Mouse (Mus musculus) monocyte, adult 2 months (primary cell): ENCODE measurements around the gene Etl4.

ENCODE experiments used
- DNase-seq, 2 experiments: peaks; one replicate each; pipeline ENCODE4 v3.0.0; 2022; ENCODE audit warnings: low spot score in 2 of 2, low read depth in 1 of 2

Gene Etl4

GRCm38 (mm10) chr2:19909171-19909899, at the start of gene Etl4:
Gene Etl4, plus strand, starts transcription at chr2:19909780.
- DNase-seq, result no peak

DNA sequence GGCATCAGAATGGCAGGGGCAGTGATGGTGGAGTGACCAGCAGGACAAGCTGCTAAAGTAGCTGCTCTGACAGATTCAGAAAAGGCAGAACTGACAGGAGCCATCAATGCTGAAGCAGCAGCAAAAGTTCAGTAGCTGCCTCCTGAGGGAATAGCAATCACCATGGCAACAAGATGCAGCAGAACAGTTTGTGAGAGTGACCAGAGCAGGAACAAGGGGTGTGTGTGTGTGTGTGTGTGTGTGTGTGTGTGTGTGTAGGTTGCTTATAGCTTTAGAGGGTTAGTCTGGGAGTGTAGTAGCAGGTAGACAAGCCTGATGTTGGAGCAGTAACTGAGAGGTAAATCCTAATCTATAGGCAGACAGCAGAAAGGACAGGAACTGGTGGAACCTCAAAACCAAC, 40.4 kb upstream of the Etl4 start:
- DNase-seq, result no peak

GRCm38 (mm10) chr2:19871881-19872280, 37.7 kb upstream of the Etl4 start:
- DNase-seq, result no peak

- DNase-seq, result no peak
Measured at GRCm38 (mm10) chr2:19890875-19891274, 18.7 kb upstream of the Etl4 start.

- no peak for DNase-seq
Measured at GRCm38 (mm10) chr2:19909900-19910780, 560 bp downstream of the Etl4 start.

- DNase-seq, result no peak
Measured at GRCm38 (mm10) chr2:19910781-19911175, 1.2 kb downstream of the Etl4 start.

DNA sequence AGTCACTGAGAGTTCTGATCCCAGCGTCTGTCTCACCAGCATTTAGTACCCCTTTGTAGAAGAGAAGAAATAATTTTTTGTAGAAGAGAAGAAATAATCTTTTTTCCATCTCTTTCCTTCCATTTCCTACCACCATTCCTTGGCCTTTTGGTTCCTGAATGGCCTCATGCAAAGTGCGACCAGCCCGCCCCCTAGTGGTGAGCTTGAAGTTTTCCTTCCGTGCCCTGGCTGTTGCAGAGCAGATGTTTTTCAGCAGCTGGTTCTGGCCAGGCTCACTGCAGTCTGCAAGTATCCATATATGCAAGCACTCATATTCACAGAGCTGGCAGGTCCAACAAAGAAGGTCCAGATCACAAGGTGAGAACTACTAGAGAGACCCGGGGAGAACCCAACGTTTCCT, 9.6 kb downstream of the Etl4 start:
- DNase-seq, result no peak

- no peak for DNase-seq
Measured at GRCm38 (mm10) chr2:19930009-19930408, 20.4 kb downstream of the Etl4 start.

GRCm38 (mm10) chr2:19933836-19934235, 24.3 kb downstream of the Etl4 start:
- DNase-seq, result no peak

DNA sequence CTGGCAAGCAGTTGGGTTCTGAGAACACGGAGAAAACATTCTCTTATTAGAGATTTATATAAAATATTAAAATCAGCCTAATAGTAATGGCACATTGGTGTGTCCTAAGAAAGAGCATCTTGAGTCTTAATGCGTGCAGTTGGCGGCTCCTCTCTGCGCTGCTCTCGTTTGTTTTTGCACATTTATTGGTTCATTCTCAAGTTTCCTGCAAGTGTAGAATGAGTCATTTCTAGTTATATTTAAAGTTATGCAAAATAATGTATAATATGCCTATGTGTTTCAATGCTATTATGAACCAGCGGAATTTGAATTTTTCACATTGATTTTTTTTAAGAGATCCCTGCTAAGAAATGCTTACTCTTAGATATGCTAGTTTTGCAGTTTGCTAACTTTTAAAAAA, 35.6 kb downstream of the Etl4 start:
- DNase-seq, result no peak

GRCm38 (mm10) chr2:19953028-19953427, 43.4 kb downstream of the Etl4 start:
- DNase-seq, result no peak

DNA sequence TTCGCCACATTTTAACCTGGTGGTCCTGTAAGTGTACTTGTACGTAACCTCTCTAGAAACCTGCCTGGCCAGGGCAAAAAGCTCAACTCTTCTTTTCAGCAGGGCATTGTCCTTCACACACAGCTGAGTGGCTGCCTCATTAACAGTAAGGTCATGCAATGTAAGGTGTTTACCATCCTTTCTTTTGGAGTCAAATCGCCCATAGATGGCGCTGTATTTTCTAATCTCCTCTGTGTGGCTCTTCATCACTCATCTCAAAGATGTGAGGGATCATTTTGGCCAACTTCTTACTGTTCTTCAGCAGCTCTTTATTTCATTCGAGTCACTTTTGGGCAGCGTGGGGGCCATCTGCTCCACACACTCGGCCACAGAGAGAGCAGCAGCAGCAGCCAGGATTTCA, 56.9 kb downstream of the Etl4 start:
- no peak for DNase-seq

GRCm38 (mm10) chr2:20037671-20038070, 128.1 kb downstream of the Etl4 start:
- no peak for DNase-seq

DNA sequence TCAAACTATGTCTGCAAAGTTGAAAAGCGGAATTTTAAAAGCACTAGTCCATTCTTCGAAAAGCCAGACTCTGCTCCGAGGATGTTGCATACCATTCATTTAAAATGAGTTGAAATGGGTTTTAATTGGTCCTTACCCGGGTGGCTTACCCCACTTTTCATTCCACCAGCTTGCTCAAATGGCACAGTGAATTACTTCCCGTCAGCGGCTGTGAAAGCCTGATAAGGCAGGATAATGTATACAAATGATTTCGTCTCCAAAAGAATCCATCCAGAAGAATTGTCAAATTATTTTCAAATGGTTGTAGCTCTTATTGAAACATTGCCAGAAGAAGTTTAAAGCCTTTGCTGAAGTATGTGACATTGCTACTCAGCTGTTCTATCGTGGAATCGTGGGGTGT, 162.8 kb downstream of the Etl4 start:
- no peak for DNase-seq

DNA sequence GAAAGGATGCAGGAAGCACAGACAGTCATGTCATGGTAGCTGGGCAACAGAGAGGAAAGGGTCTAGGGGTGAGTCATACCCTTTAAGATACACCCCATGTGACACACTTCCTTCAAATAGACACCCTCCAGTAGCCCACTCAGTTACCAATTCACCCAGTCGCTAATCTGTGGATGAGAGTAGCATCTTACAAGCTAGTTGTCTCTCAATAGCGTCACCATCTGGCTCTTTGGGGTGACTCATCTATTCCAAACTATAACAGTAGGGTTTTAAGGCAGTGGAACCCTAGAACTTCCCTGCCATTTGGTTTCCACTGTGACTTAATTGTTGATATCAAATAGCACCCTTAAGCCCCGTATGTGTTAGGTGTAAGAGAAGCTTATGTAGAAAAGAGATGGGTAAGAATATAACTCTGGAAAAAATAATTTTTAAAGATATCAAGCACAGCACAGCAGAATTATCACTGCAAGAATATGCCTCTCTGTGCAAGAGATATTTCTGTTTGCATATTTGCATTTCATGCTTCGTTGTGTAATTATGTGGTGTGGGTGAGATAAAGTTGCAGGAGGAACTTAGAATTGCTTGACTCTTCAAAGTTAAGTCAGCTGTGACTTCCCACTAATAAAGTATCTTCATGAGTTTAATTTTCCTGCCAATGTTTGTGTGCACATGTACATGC, 166.7 kb downstream of the Etl4 start:
- DNase-seq, result no peak

DNA sequence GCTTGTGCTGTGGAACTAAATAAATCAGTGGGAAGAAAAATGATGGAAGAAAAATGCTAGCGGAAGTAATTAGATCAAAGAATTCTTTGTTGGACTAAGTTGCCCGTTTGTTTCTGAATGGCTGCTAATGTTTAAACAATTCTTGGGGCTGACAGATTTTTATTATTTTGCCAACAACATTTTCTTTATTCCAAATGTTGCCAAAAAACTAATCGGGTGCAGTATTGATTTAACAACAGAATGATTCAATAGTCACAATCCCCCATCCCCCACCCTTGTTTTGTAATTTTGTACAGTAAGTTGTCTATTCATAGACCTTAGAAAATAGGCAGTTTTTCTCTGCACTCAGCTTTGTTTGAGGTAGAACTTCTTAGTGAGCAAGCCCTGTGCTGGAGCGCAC, 175.2 kb downstream of the Etl4 start:
- no peak for DNase-seq

GRCm38 (mm10) chr2:20105456-20105855, 195.9 kb downstream of the Etl4 start:
- DNase-seq, result no peak

GRCm38 (mm10) chr2:20111703-20112102, 202.1 kb downstream of the Etl4 start:
- DNase-seq, result no peak

DNA sequence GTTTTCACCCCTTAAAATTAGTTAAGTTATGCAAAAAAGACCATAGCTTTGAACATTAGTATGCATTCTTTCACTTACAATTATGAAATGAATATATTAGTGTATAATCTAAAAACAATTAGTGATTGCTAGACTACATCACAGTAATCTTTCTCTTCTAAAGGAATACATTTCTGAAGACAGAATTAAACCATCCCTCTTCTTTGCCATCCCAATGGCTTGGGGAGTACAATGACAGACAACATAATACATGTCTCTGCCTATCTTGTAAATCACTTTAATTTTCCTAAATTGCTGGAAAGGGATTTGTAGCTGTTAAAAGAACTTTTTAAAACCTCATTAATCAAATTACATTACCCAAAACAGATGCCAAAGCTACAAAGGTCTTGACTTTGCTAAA, 216.3 kb downstream of the Etl4 start:
- DNase-seq, result no peak

- no peak for DNase-seq
Measured at GRCm38 (mm10) chr2:20131792-20132191, 222.2 kb downstream of the Etl4 start.

GRCm38 (mm10) chr2:20138426-20138825, 228.8 kb downstream of the Etl4 start:
- DNase-seq, result no peak

GRCm38 (mm10) chr2:20145368-20145767, 235.8 kb downstream of the Etl4 start:
- no peak for DNase-seq
